ENCODE assay signal across 8 mouse cellular contexts in genomic region chr4:46527558-46527926, GRCm38 (mm10). TPM values are rescaled to one million over a fixed set of nuclear protein-coding genes. Genes with fewer than 3 reads are reported as not detected.
DNase-seq lines count a peak whose midpoint lies in the region; ATAC-seq lines count a peak whose summit lies in the region.

No protein-coding gene starts in this region.

- H3K9ac ChIP-seq in embryonic facial prominence, embryonic 13.5 days = 0 out of 2 replicates have a peak overlapping the region, but pooled peaks have one; percentile 57

- no peaks in the 10 kb centered on the region; the same call in 1 of the 2 replicates for H3K27me3 ChIP-seq in embryonic facial prominence, embryonic 13.5 days

- H3K4me2 ChIP-seq in embryonic facial prominence, embryonic 13.5 days = peak overlapping the region; percentile 60

- peak; percentile 22 for DNase-seq in embryo, embryonic 10.5 days (ENCODE audit: low spot score)
- no peak for DNase-seq in embryo, embryonic 9.5 days (ENCODE audit: extremely low spot score)
- DNase-seq in yolk sac, embryonic 10.5 days (ENCODE audit: low spot score) = peak; percentile 23
- no peak for DNase-seq in right cerebral cortex, postnatal 36 days (ENCODE audit: low spot score in 2 of 2)
- no peak for DNase-seq in cerebellum, postnatal 4 days (ENCODE audit: low spot score in 2 of 2)

- peaks cover 5% of the 10 kb centered on the region for H3K4me1 ChIP-seq in embryonic facial prominence, embryonic 13.5 days

- no peak overlapping the region for H3K27ac ChIP-seq in embryonic facial prominence, embryonic 13.5 days

- peak overlapping the region; percentile 30 for H3K4me3 ChIP-seq in embryonic facial prominence, embryonic 13.5 days

- 3% methylated on average over 7 of the region's 7 CpGs for WGBS in embryonic facial prominence, embryonic 13.5 days

- no peak for ATAC-seq in embryonic facial prominence, embryonic 13.5 days (ENCODE audit: insufficient number of reproducible peaks, insufficient read depth, low FRiP score, low TSS enrichment, low read depth)
- peak; percentile 15 for ATAC-seq in inflammation-experienced regulatory T-cells, adult 6 months
- ATAC-seq in megakaryocyte progenitor cell, adult 5-6 weeks (replicated peaks; ENCODE audit: poor library complexity) = peak; percentile 84

- no peaks in the 10 kb centered on the region for H3K9me3 ChIP-seq in embryonic facial prominence, embryonic 13.5 days

- H3K36me3 ChIP-seq in embryonic facial prominence, embryonic 13.5 days = no peaks in the 10 kb centered on the region

RNA-seq across cellular contexts. Expression of gene Trim14, which starts 8.4 kb away (rescaled TPM):
- polyA plus RNA-seq in embryonic facial prominence, embryonic 13.5 days (2015; fragmentation: Nextera tagmentation; extraction: Ambion mirVana) = 1.9 and 2.3 TPM in 2 replicates
- polyA plus RNA-seq in inflammation-experienced regulatory T-cells, adult 6 months (2017; shearing (Covaris generic)) = 10 to 100 TPM; 19.2 to 34.4 (median 32.0) TPM
- total RNA-seq in megakaryocyte progenitor cell, adult 5-6 weeks (2015) = 11.5 and 11.7 TPM in 2 replicates
- total RNA-seq in megakaryocyte progenitor cell, adult 5-6 weeks (2017) = 16.5 and 25.2 TPM in 2 replicates

RNA-seq across cellular contexts. Expression of gene Nans, which starts 38.5 kb away (rescaled TPM):
- polyA plus RNA-seq in embryonic facial prominence, embryonic 13.5 days (2015; fragmentation: Nextera tagmentation; extraction: Ambion mirVana) = 88.1 and 105 TPM in 2 replicates
- polyA plus RNA-seq in inflammation-experienced regulatory T-cells, adult 6 months (2017; shearing (Covaris generic)) = 10 to 100 TPM; 63.1 to 97.7 (median 70.1) TPM
- total RNA-seq in megakaryocyte progenitor cell, adult 5-6 weeks (2015) = 71.5 and 73.9 TPM in 2 replicates
- total RNA-seq in megakaryocyte progenitor cell, adult 5-6 weeks (2017) = 83.3 and 84.5 TPM in 2 replicates

Comparison
In these comparisons a context has a peak if more than half of its experiments do, and no peak if none do; other contexts are left out.
1. DNase-seq: peak in embryo, embryonic 10.5 days (single experiment) and yolk sac, embryonic 10.5 days (single experiment); none in embryo, embryonic 9.5 days (single experiment), right cerebral cortex, postnatal 36 days (0 of 2) and cerebellum, postnatal 4 days (0 of 2).